Mouse (Mus musculus): Measurements from ENCODE around the gene Bcam. TPM values are rescaled to one million over a fixed set of nuclear protein-coding genes. Genes with fewer than 3 reads are reported as not detected.
"Not testable (repeated sequence)": the region's sequence is repeated elsewhere in the genome, so short reads cannot be mapped to it uniquely, and the experiment has no call there.

The Bcam gene
- 10 to 100 TPM; 16.7 to 24.4 (median 18.0) TPM for total RNA-seq (2022)

GRCm38 (mm10) chr7:19770984-19771391 is at the start of gene Bcam:
Bcam (minus strand) TSS chr7:19771016.
- DNase-seq (ENCODE audit: low spot score in 2 of 2): no peak

GRCm38 (mm10) chr7:19818875-19819274 is 48.1 kb upstream of the Bcam start:
- no peak for DNase-seq (ENCODE audit: low spot score in 2 of 2)

- no peak for DNase-seq (ENCODE audit: low spot score in 2 of 2)
These were observed 47.6 kb upstream of the Bcam start for GRCm38 (mm10) chr7:19818440-19818839.

GRCm38 (mm10) chr7:19817382-19818105 is 46.7 kb upstream of the Bcam start:
- DNase-seq (ENCODE audit: low spot score in 2 of 2): peak; percentile 33 to 50

- DNase-seq (ENCODE audit: low spot score in 2 of 2): peak; percentile 69 to 82
These were observed 45.5 kb upstream of the Bcam start for GRCm38 (mm10) chr7:19816224-19816771.

GRCm38 (mm10) chr7:19815296-19816223 is 44.7 kb upstream of the Bcam start:
- DNase-seq (ENCODE audit: low spot score in 2 of 2): no peak

GRCm38 (mm10) chr7:19813579-19814122 is 42.8 kb upstream of the Bcam start:
- DNase-seq (ENCODE audit: low spot score in 2 of 2): no peak

- no peak for DNase-seq (ENCODE audit: low spot score in 2 of 2)
These were observed 42.3 kb upstream of the Bcam start for GRCm38 (mm10) chr7:19813161-19813560.

- no peak for DNase-seq (ENCODE audit: low spot score in 2 of 2)
These were observed 40.3 kb upstream of the Bcam start for GRCm38 (mm10) chr7:19811114-19811513.

GRCm38 (mm10) chr7:19809369-19809768 is 38.6 kb upstream of the Bcam start:
- DNase-seq (ENCODE audit: low spot score in 2 of 2): no peak

- no peak for DNase-seq (ENCODE audit: low spot score in 2 of 2)
These were observed 35.6 kb upstream of the Bcam start for GRCm38 (mm10) chr7:19806356-19806969.

GRCm38 (mm10) chr7:19802995-19803394 is 32.2 kb upstream of the Bcam start:
- DNase-seq (ENCODE audit: low spot score in 2 of 2): no peak

- DNase-seq (ENCODE audit: low spot score in 2 of 2): no peak
These were observed 29.9 kb upstream of the Bcam start for GRCm38 (mm10) chr7:19800764-19801163.

- DNase-seq (ENCODE audit: low spot score in 2 of 2): peak; percentile 43 to 54
These were observed 26.1 kb upstream of the Bcam start, which contains the start of gene Cblc for GRCm38 (mm10) chr7:19796697-19797588. Cblc (minus strand) TSS chr7:19796809.

- DNase-seq (ENCODE audit: low spot score in 2 of 2): no peak
These were observed 25.4 kb upstream of the Bcam start for GRCm38 (mm10) chr7:19796254-19796653.

- DNase-seq (ENCODE audit: low spot score in 2 of 2): no peak
These were observed 24.4 kb upstream of the Bcam start for GRCm38 (mm10) chr7:19795236-19795635.

GRCm38 (mm10) chr7:19792701-19793630 is 22.1 kb upstream of the Bcam start:
- DNase-seq (ENCODE audit: low spot score in 2 of 2): no peak

- not testable (repeated sequence) for DNase-seq (ENCODE audit: low spot score in 2 of 2)
These were observed 20.7 kb upstream of the Bcam start for GRCm38 (mm10) chr7:19791504-19791903.

- peak; percentile 78 to 80 for DNase-seq (ENCODE audit: low spot score in 2 of 2)
These were observed 19.1 kb upstream of the Bcam start for GRCm38 (mm10) chr7:19789904-19790347.

All from gastrocnemius, adult 8-10 months (tissue).